Mouse (Mus musculus): ENCODE results near the gene Pakap.

DNA sequence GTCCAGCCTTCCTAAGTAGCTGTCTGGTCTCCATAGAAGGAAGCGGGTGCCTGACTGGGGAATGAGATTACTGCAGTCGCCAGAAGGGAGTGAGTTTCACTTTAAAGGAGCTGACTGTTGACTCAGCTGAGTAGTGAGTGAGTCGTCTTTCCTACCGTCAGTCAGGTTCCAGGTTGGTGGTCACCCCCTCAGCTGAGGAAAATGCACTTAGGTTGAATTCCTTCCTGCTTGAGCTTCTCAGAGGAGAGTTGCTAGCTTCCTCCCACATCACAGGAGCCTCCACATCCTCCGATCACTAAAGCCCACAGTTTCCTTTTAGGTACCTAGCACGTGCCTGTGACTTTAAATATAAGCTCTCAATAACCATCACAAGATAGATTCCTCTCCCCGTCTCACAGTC, 72.2 kb downstream of the Pakap start:
- no peak for TF ChIP-seq CTCF (IDR thresholded peaks at IDR 0.05; ENCODE audit: borderline replicate concordance, control insufficient read depth, extremely low read depth, insufficient read depth, low read length, poor library complexity)
- TF ChIP-seq POLR2A (IDR thresholded peaks at IDR 0.05; ENCODE audit: control insufficient read depth, extremely low read depth, insufficient read depth, low read length, poor library complexity) = no peak

All from thymus, adult 2 months (tissue).